Mouse (Mus musculus) kidney, adult 2 months (tissue): ENCODE data around the gene Ppfia3.

ENCODE experiments used
- CTCF ChIP-seq: fragments of 200-500 bp; conservative IDR thresholded peaks from 2 replicates; pipeline ENCODE4 v1.5.1; 2011; ENCODE audit warnings: low read depth, mild to moderate bottlenecking, control low read depth, low read length, moderate library complexity, mixed read lengths; ENCODE audit not compliant: insufficient read depth, insufficient read length
- POLR2A ChIP-seq: fragments of 200-500 bp; IDR thresholded peaks from one replicate; pipeline ENCODE4 v1.6.1; 2011; ENCODE audit warnings: low read depth, low read length, control low read depth

GRCm38 (mm10) chr7:45325800-45326199 is 41.0 kb downstream of the Ppfia3 start:
- no peak for TF ChIP-seq CTCF
- no peak for TF ChIP-seq POLR2A
